Mouse (Mus musculus): ENCODE results near the gene Tbx5.

DNA sequence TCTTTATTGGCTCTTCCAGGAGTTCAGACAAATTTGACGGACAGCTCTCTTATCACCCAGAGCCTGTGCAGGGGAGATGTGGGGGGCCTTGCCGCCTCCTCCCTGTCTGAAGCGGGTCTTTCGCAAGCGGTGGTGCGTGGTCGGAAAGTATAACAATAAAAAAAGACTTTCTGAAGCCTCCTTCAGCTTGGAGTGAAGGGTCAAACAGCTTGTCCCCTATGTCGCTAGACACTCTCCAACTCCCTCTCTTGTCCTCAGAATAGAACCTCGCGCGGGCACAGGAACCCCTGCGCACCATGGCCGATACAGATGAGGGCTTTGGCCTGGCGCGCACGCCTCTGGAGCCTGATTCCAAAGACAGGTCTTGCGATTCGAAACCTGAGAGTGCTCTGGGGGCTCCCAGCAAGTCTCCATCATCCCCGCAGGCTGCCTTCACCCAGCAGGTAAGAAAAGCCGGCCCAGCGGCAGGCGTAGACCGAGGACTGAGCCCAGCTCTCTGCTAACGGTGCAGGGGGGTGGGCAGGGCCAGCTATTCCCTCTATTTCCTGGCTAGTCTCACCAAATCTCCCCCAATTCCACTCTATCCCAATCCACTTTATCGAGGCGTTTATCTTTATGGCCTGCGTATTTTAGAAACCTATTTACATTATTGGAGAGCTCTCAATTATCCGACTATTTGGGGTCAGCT lies 4.3 kb downstream of the Tbx5 start:
- TF ChIP-seq POLR2A (IDR thresholded peaks at IDR 0.05; ENCODE audit: low read depth, low read length) (no peak), CTCF (conservative IDR thresholded peaks at IDR 0.05; ENCODE audit: insufficient read depth, insufficient read length, low read depth, low read length) (no peak)

Data from kidney, adult 2 months (tissue).